Mouse (Mus musculus) c-Kit-positive CD71-positive TER-119-positive erythroid progenitor cells, embryonic 14.5 days (primary cell): ENCODE data around the gene Nfasc.
A peak's percentile ranks its signal among the peaks of the same experiment; 100 is the strongest.

Experiments
- DNase-seq: peaks from one replicate; pipeline ENCODE4 v3.0.0-alpha.2; 2013; ENCODE audit warnings: low spot score

Nfasc gene

GRCm38 (mm10) chr1:132641049-132641795 lies 100.4 kb downstream of the Nfasc start:
- no peak for DNase-seq

DNA sequence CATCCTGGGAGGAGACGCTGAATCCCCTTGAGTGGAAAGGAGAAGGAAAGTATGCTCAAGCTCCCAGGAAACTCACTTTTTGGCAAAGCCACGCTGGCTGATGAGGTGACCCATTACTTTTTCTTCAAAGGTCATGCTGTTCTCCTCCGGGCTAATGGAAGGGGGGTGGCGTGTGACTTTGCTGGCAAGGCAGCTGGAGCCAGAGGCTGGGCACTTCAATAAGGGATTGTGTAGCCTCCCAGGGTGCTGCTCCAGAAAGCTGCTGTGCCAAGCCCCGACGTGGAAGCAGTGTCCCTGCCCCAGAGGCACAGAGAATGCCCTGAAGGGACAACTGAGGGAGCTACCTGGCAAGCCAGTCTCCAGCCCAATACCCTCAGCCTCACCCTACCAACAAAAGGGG lies 101.3 kb downstream of the Nfasc start:
- DNase-seq: no peak

GRCm38 (mm10) chr1:132637346-132637745 lies 104.3 kb downstream of the Nfasc start:
- DNase-seq: no peak

- DNase-seq: no peak
Measured at GRCm38 (mm10) chr1:132629611-132630370, 111.8 kb downstream of the Nfasc start.

- DNase-seq: no peak
Measured at GRCm38 (mm10) chr1:132628599-132628998, 113.0 kb downstream of the Nfasc start.

DNA sequence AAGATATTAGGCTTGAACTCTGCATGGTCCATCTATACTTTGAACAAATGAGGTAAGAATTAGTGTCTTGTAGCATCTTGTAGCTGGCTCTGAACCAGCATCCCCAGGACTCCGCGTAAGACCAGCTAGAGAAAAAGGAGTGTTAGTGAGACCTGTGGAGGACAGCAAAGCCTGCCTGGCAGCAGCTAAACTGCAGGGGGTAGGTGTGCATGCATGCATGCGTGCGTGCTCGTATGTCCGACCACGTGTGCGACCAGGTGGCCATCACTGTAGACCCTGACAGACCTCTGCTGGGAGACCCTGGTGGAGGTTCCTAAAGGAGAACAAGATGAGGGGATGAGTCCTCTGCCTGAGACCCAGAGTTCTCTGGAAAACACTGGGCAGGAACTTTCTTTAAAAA lies 113.4 kb downstream of the Nfasc start:
- DNase-seq: no peak

- no peak for DNase-seq
Measured at GRCm38 (mm10) chr1:132626125-132626756, 115.4 kb downstream of the Nfasc start.

- DNase-seq: no peak
Measured at GRCm38 (mm10) chr1:132625034-132625433, 116.6 kb downstream of the Nfasc start.

GRCm38 (mm10) chr1:132624466-132624865 lies 117.1 kb downstream of the Nfasc start:
- no peak for DNase-seq

DNA sequence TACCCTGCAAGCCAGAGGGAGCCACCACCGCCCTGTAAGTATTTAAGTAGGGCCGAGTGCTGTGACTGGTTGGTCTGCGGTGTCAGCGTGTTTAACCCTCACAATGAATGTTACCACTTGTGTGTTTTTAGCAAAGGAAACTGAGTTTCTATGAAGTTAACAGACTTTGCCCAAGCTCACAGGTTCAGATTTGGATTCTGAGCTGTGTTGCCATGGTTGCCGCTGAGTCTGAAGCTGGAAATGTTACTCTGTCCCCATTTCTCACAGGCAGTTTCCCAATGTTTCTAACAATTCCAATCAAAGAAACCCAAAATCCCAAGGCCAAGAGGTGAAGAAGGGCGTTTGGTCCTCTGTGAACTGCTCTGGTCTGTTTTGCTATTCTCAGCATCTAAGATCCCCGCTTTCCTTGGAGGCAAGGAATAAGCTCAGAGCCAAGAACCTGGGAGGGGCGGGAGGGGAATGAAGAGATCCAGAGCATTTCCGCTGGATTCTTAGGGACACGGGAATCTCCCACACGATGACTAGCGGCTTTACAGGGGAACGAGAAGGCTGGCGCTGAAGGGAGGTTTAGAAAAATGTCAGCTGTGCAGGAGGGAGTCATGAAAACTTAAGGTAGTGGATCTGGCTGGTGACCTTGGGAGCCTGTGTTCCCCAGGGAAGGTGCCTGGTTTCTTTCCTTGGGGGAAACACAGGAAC lies 117.8 kb downstream of the Nfasc start:
- no peak for DNase-seq

- DNase-seq: no peak
Measured at GRCm38 (mm10) chr1:132612066-132612465, 129.5 kb downstream of the Nfasc start.

- DNase-seq: peak; percentile 43
Measured at GRCm38 (mm10) chr1:132609048-132609634, 132.5 kb downstream of the Nfasc start.

DNA sequence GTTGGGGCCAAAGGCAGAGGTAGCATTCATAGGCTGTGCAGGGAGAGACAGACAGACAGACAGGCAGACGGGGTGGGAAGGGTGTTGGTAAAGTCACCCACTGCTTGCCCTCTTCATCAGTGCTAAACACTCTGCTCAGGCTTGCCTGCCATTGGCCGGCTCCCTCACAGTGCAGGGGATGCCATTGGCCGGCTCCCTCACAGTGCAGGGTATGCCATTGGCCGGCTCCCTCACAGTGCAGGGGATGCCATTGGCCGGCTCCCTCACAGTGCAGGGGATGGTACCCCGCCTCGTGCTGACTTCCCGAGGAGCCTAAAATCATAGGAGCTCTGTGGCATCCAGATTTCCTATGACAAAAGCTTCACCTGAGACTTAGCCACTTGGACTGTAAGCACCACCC lies 139.4 kb downstream of the Nfasc start:
- no peak for DNase-seq

DNA sequence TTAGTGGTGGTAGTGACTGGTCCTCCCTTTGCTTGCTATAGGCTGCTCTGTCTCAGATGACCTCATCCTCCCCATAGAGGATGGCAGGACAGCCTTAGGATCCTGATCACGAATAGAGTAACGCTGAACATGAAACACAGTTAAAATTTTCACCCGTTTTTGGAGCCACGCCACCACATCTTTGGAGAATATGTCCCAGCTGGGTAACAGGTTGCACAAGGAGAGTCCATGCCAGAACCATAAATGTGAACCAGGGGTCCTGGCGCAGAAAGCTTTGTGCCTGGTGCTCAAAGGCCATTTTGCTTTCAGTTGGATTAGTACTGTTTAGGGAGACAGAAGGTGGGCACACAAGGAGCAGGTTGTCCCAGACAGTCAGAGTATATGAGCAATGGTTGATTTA lies 143.6 kb downstream of the Nfasc start:
- no peak for DNase-seq

DNA sequence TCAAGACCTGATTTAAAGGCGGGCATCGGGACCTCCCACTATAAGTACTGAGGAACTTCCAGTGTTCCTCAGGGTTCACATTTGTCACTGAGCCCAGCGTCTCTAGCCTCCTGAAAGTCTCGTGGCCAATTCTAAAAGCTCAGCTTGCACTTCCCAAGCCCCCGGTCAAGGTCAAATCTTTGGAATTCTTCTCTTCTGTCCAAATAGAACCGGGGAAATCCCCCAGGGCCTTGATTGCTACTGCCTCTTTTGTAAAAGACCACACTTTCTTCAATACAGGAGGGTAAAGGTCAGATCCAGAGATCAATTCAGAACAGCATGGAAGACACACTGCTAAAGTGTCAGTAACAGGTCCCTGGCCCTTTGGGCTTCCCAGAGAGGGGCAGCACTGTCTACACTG lies 145.9 kb downstream of the Nfasc start:
- DNase-seq: no peak

DNA sequence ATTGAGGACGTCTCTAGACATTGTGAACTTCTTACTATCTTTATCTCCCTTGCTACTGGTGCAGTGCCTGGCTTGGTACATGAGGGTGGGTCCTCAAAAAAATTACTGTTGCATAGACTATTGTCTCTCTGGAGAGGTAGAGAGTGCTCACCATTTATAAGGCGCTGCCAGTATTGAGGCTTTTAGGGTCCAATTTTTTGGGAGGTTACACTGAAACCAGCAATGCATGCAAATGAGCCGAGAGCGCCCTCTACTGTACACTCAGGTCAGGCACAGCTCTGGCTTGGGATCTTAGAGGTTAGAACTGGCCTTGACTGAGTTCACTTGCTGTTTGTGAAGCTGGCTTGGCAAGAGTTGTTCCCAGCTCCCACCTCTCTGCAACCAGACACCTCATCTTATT lies 147.0 kb downstream of the Nfasc start:
- DNase-seq: peak; percentile 42

DNA sequence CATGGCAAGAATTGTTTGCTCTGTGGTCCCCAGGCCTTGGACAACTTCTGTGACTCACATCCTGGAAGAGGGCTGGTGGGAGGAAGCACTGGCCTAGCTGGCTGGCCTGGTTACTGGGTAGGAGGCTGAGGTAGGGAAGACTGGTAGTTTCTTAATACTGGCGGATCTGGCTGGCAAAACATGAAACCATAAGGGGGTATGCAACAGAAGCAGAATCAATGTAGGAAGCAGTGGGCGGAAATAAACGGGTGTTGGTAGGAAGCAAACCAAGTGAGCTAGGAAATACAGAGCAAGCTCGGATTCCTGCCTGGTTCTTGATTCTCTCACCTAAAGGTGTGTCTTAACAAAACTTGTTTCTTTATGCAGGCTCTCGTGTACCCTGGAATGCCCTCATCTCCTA lies 149.5 kb downstream of the Nfasc start:
- DNase-seq: no peak

DNA sequence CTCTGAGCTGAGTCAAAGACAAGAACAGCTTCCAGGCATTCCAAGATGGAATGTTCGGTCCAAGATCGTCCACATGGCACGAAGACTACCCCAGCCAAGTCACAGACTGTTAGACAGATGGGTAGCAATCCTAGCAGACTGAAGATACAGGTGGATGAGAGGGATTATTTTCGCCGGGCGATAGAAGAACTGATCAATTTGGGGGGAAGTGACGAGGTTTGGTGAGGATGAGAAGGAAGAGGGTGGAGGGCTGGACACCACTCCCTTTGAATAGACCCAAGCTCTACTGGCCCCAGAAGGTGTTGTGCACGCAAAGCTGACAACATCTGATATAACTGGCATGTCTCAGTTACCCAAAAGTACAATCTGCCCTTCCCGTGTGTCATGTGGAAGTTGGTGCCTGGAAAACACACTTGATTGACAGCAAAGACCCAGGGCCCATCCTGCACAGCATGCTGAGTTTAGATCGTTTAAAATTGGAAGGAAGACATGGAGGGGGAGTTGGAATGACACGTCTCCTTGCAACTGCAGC lies 150.1 kb downstream of the Nfasc start:
- no peak for DNase-seq

GRCm38 (mm10) chr1:132586679-132587201 lies 154.9 kb downstream of the Nfasc start:
- DNase-seq: no peak

- no peak for DNase-seq
Measured at GRCm38 (mm10) chr1:132585376-132585775, 156.2 kb downstream of the Nfasc start.

GRCm38 (mm10) chr1:132582998-132583604 lies 158.5 kb downstream of the Nfasc start:
- DNase-seq: no peak
